Mouse (Mus musculus) hindbrain, postnatal 0 days (tissue): Measurements from ENCODE around the gene Col6a3. TPM values are rescaled to one million over a fixed set of nuclear protein-coding genes. Genes with fewer than 3 reads are reported as not detected.

Source experiments
- ATAC-seq: fragments of 200-750 bp; cut with Nextera tagmentation; 2 replicates; pipeline ENCODE4 v1.8.0; 2017; ENCODE audit warnings: mild to moderate bottlenecking, moderate TSS enrichment, moderate library complexity
- DNase-seq: peaks from one replicate; pipeline ENCODE4 v3.0.0-alpha.2; 2015; ENCODE audit warnings: low spot score
- H3K27ac ChIP-seq: fragments of 300-500 bp; sonication (generic); 2 replicates; pipeline ENCODE4 v1.5.1; 2014; ENCODE audit warnings: mild to moderate bottlenecking
- H3K27me3 ChIP-seq: fragments of 300-500 bp; sonication (generic); 2 replicates; pipeline ENCODE4 v1.6.1; 2014; ENCODE audit warnings: low read length, mixed read lengths; ENCODE audit not compliant: insufficient read depth
- H3K36me3 ChIP-seq: fragments of 300-500 bp; sonication (generic); 2 replicates; pipeline ENCODE4 v1.6.1; 2014; ENCODE audit warnings: low read length, mixed read lengths; ENCODE audit not compliant: insufficient read depth
- H3K4me1 ChIP-seq: fragments of 300-500 bp; sonication (generic); 2 replicates; pipeline ENCODE4 v1.6.1; 2014; ENCODE audit warnings: antibody characterized with exemption, low read length, mixed read lengths; ENCODE audit not compliant: insufficient read depth
- H3K4me2 ChIP-seq: fragments of 300-500 bp; sonication (generic); 2 replicates; pipeline ENCODE4 v1.6.1; 2014; ENCODE audit warnings: low read depth, mild to moderate bottlenecking, low read length, moderate library complexity, mixed read lengths
- H3K4me3 ChIP-seq: fragments of 300-500 bp; sonication (generic); 2 replicates; pipeline ENCODE4 v1.5.1; 2014; ENCODE audit warnings: low read length
- H3K9ac ChIP-seq: fragments of 300-500 bp; sonication (generic); replicated peaks from 2 replicates; pipeline ENCODE4 v1.6.1; 2014; ENCODE audit warnings: mild to moderate bottlenecking, low read length, moderate library complexity, mixed read lengths
- H3K9me3 ChIP-seq: fragments of 300-500 bp; sonication (generic); 2 replicates; pipeline ENCODE4 v1.6.1; 2016; ENCODE audit warnings: low read length, mixed read lengths
- CTCF ChIP-seq: IDR thresholded peaks from 2 replicates; pipeline ENCODE4 v1.5.1; 2016; ENCODE audit warnings: antibody characterized with exemption, control low read depth, low read depth
- WGBS: fragments of 180-500 bp; shearing (Covaris S2); extraction: QIAGEN DNeasy Blood & Tissue Kit; methylation state at CpG from one replicate; pipeline ENCODE4 v1.1.7; 2014; 5-methylcytosine and 5-hydroxymethylcytosine counted together
- polyA plus RNA-seq: library from polyadenylated mRNA; unstranded; fragments of >200 nt; fragmentation: Nextera tagmentation; extraction: Ambion mirVana; gene quantifications from 2 replicates; pipeline ENCODE4 v1.2.1, GENCODE M21; 2015
- total RNA-seq: library from RNA; depleted of rRNA; stranded (reverse); fragments of >200 nt; gene quantifications from 2 replicates; pipeline ENCODE4 v1.2.3, GENCODE M21; 2014; rRNA removed

The Col6a3 gene
- total and polyA plus RNA-seq, 2 experiments from 2014 or later, result 4.9 to 19.2 TPM

DNA sequence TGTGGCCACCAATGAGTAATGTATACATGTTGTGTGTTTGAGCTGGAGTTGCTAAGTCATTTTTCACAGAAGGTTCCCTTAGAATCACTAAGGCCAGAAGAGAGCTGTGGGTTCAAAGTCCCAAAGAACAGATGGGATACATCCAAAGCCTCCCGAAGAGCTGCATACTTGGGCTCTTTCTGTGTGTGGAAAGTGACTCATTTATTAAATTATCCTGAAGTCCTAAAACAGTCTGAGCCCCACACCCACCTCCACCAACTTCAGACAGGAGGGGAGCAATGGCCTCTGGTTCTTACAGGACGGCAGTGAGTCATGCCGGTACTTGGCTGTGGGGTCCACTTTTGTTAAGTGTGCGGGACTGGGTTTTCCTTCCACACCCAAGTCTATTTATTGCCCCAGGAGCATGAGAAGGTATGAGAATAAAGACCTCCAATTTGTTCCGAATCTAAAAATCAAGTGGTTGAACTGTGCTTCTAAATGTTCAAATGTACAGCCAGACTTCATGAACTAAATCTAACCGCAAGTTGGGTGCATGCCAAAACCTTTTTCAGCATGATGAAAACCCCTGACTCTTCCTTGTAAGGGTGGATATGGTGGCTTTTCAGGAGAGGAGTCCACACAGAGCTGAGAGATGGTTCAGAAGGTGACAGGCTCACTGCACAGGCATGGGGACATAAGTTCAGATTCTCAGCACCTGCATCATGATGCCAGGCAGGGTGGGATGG is 124.8 kb downstream of the Col6a3 start:
- no peak overlapping the region for H3K9ac ChIP-seq
- no peak overlapping the region for H3K4me3 ChIP-seq
- DNase-seq, result no peak
- no peak for ATAC-seq
- no peak overlapping the region for H3K4me2 ChIP-seq
- no peak overlapping the region for H3K27ac ChIP-seq
- H3K27me3 ChIP-seq, result no peaks in the 10 kb centered on the region
- no peaks in the 10 kb centered on the region for H3K4me1 ChIP-seq
- WGBS, result 84% methylated on average over 6 of the region's 6 CpGs
- no peaks in the 10 kb centered on the region for H3K36me3 ChIP-seq
- no peak for TF ChIP-seq CTCF
- no peaks in the 10 kb centered on the region for H3K9me3 ChIP-seq

DNA sequence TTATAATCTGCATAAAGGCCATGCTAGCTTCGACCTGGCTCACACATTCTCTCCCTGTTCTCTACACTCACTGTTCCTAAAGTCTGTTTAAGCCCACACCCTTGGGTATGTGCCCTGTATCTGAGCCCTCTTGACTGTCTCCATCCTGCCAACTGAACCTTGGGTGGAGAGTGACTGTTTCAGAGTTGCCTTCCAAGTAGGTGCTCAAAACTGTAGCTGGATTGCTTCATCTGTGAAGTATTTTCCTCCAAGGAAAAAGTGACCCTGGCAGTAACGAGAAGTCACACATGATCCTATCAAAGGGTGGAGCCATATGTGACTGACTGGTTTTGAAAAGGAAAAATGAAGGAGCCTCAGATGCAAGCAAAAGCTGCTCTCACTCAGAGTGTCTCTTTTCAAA is 127.5 kb downstream of the Col6a3 start:
- Histone ChIP-seq H3K36me3 (no peaks in the 10 kb centered on the region), H3K9me3 (no peaks in the 10 kb centered on the region), H3K4me3 (no peak overlapping the region), H3K4me1 (no peaks in the 10 kb centered on the region), H3K4me2 (no peak overlapping the region), H3K27ac (no peak overlapping the region), H3K27me3 (no peaks in the 10 kb centered on the region), H3K9ac (no peak overlapping the region)
- ATAC-seq (no peak), DNase-seq (no peak)
- 76% methylated on average over 2 of the region's 2 CpGs for WGBS
- TF ChIP-seq CTCF, result no peak

Other genes starting within 250 kb of the Col6a3 start
- gene Cops8, start 241.0 kb downstream of the Col6a3 start, total RNA-seq, result 97.2 and 117 TPM in 2 replicates
- gene Cops8, start 241.0 kb downstream of the Col6a3 start, polyA plus RNA-seq, result 167 and 170 TPM in 2 replicates
- gene Mlph, start 71.1 kb upstream of the Col6a3 start, total RNA-seq, result 0.63 and 0.72 TPM in 2 replicates
- 0.19 and 0.51 TPM in 2 replicates for gene Mlph, start 71.1 kb upstream of the Col6a3 start, polyA plus RNA-seq
- gene Prlh, start 109.1 kb upstream of the Col6a3 start, total RNA-seq, result not detected in 2 replicates
- 1.5 and 1.8 TPM in 2 replicates for gene Prlh, start 109.1 kb upstream of the Col6a3 start, polyA plus RNA-seq
- not detected in 2 replicates for gene Rab17, start 125.7 kb upstream of the Col6a3 start, total RNA-seq
- 0.19 TPM in 1 of 2 replicates, not detected in the other for gene Rab17, start 125.7 kb upstream of the Col6a3 start, polyA plus RNA-seq
- gene Lrrfip1, start 154.8 kb upstream of the Col6a3 start, total RNA-seq, result 20.5 and 26.9 TPM in 2 replicates
- gene Lrrfip1, start 154.8 kb upstream of the Col6a3 start, polyA plus RNA-seq, result 37.5 and 37.8 TPM in 2 replicates